Mouse (Mus musculus): ENCODE measurements around the gene Ciita. TPM values are rescaled to one million over a fixed set of nuclear protein-coding genes. Genes with fewer than 3 reads are reported as not detected.
A peak's percentile ranks its signal among the peaks of the same experiment; 100 is the strongest.

Gene Ciita
- polyA plus RNA-seq, 1 experiment from 2014 or later, result 0.12 TPM

DNA sequence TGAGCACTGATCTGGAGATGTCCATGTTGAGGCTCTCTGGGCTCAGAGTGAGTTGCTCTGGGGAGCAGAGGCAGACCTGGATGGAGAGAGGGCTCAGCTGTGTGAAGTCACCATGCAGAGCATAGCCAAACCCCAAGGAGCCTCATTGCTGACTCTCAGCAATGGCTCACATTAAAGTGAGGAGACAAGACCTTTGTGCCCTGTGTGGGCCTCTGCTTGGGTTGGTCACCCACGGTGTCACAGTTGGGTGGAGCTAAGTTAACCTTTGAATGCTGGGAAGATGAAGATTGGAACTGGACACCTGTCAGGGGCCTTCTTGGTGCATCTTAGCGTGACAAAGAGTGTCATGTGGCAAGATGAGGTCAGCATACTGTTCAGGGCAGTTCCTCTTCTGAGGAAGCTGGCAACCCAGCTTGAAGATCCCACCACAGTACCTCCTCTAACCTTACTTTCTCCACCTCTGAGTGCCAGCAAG, 16.0 kb downstream of the Ciita start:
- Histone ChIP-seq H3K27me3 (ENCODE audit: control insufficient read depth, insufficient read depth, low read length) (no peaks in the 10 kb centered on the region), H3K4me3 (ENCODE audit: low read depth, low read length) (no peak overlapping the region), H3K4me2 (ENCODE audit: low read depth) (no peak overlapping the region), H3K9ac (ENCODE audit: low read length) (no peak overlapping the region), H3K27ac (ENCODE audit: low read depth, low read length) (no peak overlapping the region), H3K4me1 (ENCODE audit: control insufficient read depth, insufficient read depth, low read length) (no peaks in the 10 kb centered on the region), H3K36me3 (ENCODE audit: control insufficient read depth, insufficient read depth, low read length) (no peaks in the 10 kb centered on the region), H3K9me3 (ENCODE audit: control insufficient read depth, low read length) (no peaks in the 10 kb centered on the region)
- no peak for ATAC-seq (ENCODE audit: insufficient read depth, low FRiP score, low TSS enrichment)
- no peak for DNase-seq (ENCODE audit: low spot score)
- 73% methylated on average over 2 of the region's 2 CpGs for WGBS

DNA sequence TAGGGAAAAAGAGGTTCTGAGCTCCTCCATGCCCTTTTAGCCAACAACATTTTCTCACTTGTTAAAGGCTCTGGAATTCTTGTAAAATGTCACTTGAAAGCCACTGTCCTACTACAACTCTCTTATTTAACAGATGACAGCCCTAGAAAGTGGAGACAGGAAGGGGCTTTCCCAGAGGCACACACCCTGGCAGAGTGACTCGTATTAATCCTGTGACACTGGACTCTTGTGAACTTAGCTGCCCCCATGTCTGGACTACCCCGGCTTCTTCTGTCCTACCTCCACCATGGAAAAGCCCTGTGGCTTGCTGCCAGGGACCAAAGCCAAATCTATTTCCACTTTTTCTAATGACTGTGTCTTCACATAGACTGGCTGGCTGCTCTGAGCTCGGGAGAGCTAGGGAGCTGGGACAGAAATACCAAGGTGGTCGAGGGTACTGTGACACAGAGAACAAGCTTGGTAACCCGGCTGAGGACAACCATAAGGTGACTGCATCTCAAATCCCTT, 18.3 kb downstream of the Ciita start:
- ATAC-seq (ENCODE audit: insufficient read depth, low FRiP score, low TSS enrichment), result no peak
- WGBS, result 77% methylated on average over 5 of the region's 5 CpGs
- H3K4me3 ChIP-seq (ENCODE audit: low read depth, low read length), result no peak overlapping the region
- H3K27me3 ChIP-seq (ENCODE audit: control insufficient read depth, insufficient read depth, low read length), result no peaks in the 10 kb centered on the region
- H3K9me3 ChIP-seq (ENCODE audit: control insufficient read depth, low read length), result no peaks in the 10 kb centered on the region
- DNase-seq (ENCODE audit: low spot score), result no peak
- H3K4me1 ChIP-seq (ENCODE audit: control insufficient read depth, insufficient read depth, low read length), result no peaks in the 10 kb centered on the region
- H3K27ac ChIP-seq (ENCODE audit: low read depth, low read length), result no peak overlapping the region
- no peaks in the 10 kb centered on the region for H3K36me3 ChIP-seq (ENCODE audit: control insufficient read depth, insufficient read depth, low read length)
- no peak overlapping the region for H3K9ac ChIP-seq (ENCODE audit: low read length)
- no peak overlapping the region for H3K4me2 ChIP-seq (ENCODE audit: low read depth)

DNA sequence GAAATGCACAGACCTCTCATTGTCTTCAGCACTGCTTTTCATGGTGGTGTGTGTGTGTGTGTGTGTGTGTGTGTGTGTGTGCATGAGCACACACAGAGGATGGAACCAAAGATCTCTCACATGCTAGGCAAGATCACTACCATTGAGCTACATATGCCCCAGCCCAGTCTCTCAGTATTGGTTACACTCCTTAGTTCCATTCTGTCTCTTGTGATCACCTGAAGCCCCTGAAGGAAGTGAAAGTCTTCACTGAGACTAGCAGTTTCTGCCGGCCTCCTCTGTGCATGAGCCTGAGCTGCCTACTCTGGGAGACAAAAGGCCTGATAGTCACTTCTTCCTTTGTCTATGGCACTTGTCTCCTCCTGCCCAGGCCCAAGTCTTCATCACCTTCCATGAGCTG, 19.3 kb downstream of the Ciita start:
- Histone ChIP-seq H3K9me3 (ENCODE audit: control insufficient read depth, low read length) (no peaks in the 10 kb centered on the region), H3K9ac (ENCODE audit: low read length) (no peak overlapping the region), H3K36me3 (ENCODE audit: control insufficient read depth, insufficient read depth, low read length) (no peaks in the 10 kb centered on the region), H3K4me3 (ENCODE audit: low read depth, low read length) (no peak overlapping the region), H3K27me3 (ENCODE audit: control insufficient read depth, insufficient read depth, low read length) (no peaks in the 10 kb centered on the region), H3K4me2 (ENCODE audit: low read depth) (no peak overlapping the region), H3K27ac (ENCODE audit: low read depth, low read length) (no peak overlapping the region), H3K4me1 (ENCODE audit: control insufficient read depth, insufficient read depth, low read length) (no peaks in the 10 kb centered on the region)
- no peak for ATAC-seq (ENCODE audit: insufficient read depth, low FRiP score, low TSS enrichment)
- DNase-seq (ENCODE audit: low spot score), result no peak
- 47% methylated on average over 1 of the region's 1 CpGs for WGBS

DNA sequence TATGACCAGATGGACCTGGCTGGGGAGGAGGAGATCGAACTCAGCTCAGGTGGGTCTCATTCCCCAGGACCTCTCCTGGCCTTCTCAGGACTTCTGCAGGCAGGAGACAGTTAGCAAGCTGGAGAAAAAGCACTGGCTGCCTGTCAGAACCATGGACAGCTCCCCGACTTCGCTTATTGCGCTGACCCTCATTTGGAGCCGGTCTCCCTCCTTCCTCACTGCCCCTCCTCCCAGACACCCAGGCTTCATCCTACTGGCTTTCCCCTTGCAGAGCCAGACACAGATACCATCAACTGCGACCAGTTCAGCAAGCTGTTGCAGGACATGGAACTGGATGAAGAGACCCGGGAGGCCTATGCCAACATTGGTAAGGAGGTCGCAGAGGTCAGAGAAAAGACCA, 22.0 kb downstream of the Ciita start:
- no peak overlapping the region for H3K9ac ChIP-seq (ENCODE audit: low read length)
- 13% methylated on average over 8 of the region's 8 CpGs for WGBS
- H3K27ac ChIP-seq (ENCODE audit: low read depth, low read length), result no peak overlapping the region
- no peak overlapping the region for H3K4me2 ChIP-seq (ENCODE audit: low read depth)
- no peaks in the 10 kb centered on the region for H3K9me3 ChIP-seq (ENCODE audit: control insufficient read depth, low read length)
- no peaks in the 10 kb centered on the region for H3K36me3 ChIP-seq (ENCODE audit: control insufficient read depth, insufficient read depth, low read length)
- no peak overlapping the region for H3K4me3 ChIP-seq (ENCODE audit: low read depth, low read length)
- ATAC-seq (ENCODE audit: insufficient read depth, low FRiP score, low TSS enrichment) (no peak), DNase-seq (ENCODE audit: low spot score) (peak; percentile 69)
- no peaks in the 10 kb centered on the region for H3K4me1 ChIP-seq (ENCODE audit: control insufficient read depth, insufficient read depth, low read length)
- no peaks in the 10 kb centered on the region for H3K27me3 ChIP-seq (ENCODE audit: control insufficient read depth, insufficient read depth, low read length)

DNA sequence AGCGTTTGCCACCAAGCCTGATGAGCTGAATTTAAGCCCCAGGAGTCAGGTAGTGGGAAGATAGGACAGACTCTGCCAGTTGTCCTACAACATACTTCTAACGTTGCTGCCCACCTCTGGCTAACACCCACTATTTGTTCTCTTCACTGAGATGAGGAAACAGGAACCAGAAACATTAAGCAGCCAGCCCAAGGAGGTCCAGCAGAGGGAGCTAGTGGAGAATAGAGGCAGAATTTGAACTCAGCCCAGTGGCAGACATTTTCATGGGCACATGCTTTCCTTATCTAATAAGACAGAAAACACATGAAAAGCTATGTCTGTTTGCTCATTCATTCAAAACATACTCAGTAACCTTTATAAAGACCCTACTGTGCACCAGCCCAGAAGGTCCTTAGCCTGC, 23.2 kb downstream of the Ciita start:
- no peaks in the 10 kb centered on the region for H3K36me3 ChIP-seq (ENCODE audit: control insufficient read depth, insufficient read depth, low read length)
- DNase-seq (ENCODE audit: low spot score) (no peak), ATAC-seq (ENCODE audit: insufficient read depth, low FRiP score, low TSS enrichment) (no peak)
- no peaks in the 10 kb centered on the region for H3K9me3 ChIP-seq (ENCODE audit: control insufficient read depth, low read length)
- no peak overlapping the region for H3K27ac ChIP-seq (ENCODE audit: low read depth, low read length)
- WGBS, result 65% methylated on average over 2 of the region's 2 CpGs
- no peak overlapping the region for H3K4me3 ChIP-seq (ENCODE audit: low read depth, low read length)
- H3K27me3 ChIP-seq (ENCODE audit: control insufficient read depth, insufficient read depth, low read length), result no peaks in the 10 kb centered on the region
- H3K4me2 ChIP-seq (ENCODE audit: low read depth), result no peak overlapping the region
- H3K9ac ChIP-seq (ENCODE audit: low read length), result no peak overlapping the region
- no peaks in the 10 kb centered on the region for H3K4me1 ChIP-seq (ENCODE audit: control insufficient read depth, insufficient read depth, low read length)

DNA sequence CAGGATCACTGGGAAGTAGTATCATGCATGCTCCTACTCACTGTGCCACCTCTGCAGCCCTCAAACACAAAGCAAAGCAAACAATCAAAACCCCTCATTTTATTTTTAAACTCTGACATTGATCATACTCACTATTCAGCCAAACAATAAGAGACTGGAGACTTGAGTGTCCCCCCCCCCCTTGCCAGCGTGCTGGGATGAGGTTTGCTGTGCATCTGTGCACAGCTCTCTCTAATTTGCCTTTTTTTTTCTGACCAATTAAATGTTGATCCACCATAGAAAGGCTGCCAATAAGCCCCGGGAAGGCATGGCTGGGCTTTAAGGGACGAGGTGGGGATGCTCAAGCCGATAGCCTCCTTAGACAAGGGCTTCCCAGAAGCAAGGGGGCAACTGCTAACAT, 27.6 kb downstream of the Ciita start:
- H3K4me3 ChIP-seq (ENCODE audit: low read depth, low read length), result no peak overlapping the region
- ATAC-seq (ENCODE audit: insufficient read depth, low FRiP score, low TSS enrichment), result no peak
- H3K27me3 ChIP-seq (ENCODE audit: control insufficient read depth, insufficient read depth, low read length), result no peaks in the 10 kb centered on the region
- no peak overlapping the region for H3K9ac ChIP-seq (ENCODE audit: low read length)
- 71% methylated on average over 4 of the region's 4 CpGs for WGBS
- H3K27ac ChIP-seq (ENCODE audit: low read depth, low read length), result no peak overlapping the region
- H3K9me3 ChIP-seq (ENCODE audit: control insufficient read depth, low read length), result no peaks in the 10 kb centered on the region
- no peak for DNase-seq (ENCODE audit: low spot score)
- H3K36me3 ChIP-seq (ENCODE audit: control insufficient read depth, insufficient read depth, low read length), result no peaks in the 10 kb centered on the region
- H3K4me1 ChIP-seq (ENCODE audit: control insufficient read depth, insufficient read depth, low read length), result no peaks in the 10 kb centered on the region
- no peak overlapping the region for H3K4me2 ChIP-seq (ENCODE audit: low read depth)

DNA sequence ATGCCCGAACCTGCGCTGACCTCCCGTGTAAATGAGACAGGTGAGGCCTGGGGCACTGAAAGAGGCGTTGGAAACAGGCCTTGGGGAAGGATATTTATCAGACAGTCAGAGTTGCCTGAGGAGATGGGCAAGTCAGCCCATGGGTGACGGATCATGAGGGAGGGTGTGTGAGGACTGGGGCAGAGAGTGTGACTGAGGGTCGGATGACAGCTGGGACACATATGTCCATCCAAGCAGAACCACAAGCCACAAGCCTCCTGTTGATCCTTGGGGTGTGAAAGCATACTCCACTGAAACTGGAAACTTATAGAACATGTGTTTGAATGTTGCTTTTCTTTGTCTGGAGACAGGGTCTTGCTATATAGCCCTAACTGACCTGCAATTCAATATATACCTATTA, 28.8 kb downstream of the Ciita start:
- Histone ChIP-seq H3K36me3 (ENCODE audit: control insufficient read depth, insufficient read depth, low read length) (no peaks in the 10 kb centered on the region), H3K9me3 (ENCODE audit: control insufficient read depth, low read length) (no peaks in the 10 kb centered on the region), H3K4me1 (ENCODE audit: control insufficient read depth, insufficient read depth, low read length) (no peaks in the 10 kb centered on the region), H3K4me3 (ENCODE audit: low read depth, low read length) (no peak overlapping the region), H3K27me3 (ENCODE audit: control insufficient read depth, insufficient read depth, low read length) (no peaks in the 10 kb centered on the region), H3K27ac (ENCODE audit: low read depth, low read length) (no peak overlapping the region), H3K9ac (ENCODE audit: low read length) (no peak overlapping the region), H3K4me2 (ENCODE audit: low read depth) (no peak overlapping the region)
- ATAC-seq (ENCODE audit: insufficient read depth, low FRiP score, low TSS enrichment), result no peak
- 72% methylated on average over 6 of the region's 6 CpGs for WGBS
- DNase-seq (ENCODE audit: low spot score), result no peak

DNA sequence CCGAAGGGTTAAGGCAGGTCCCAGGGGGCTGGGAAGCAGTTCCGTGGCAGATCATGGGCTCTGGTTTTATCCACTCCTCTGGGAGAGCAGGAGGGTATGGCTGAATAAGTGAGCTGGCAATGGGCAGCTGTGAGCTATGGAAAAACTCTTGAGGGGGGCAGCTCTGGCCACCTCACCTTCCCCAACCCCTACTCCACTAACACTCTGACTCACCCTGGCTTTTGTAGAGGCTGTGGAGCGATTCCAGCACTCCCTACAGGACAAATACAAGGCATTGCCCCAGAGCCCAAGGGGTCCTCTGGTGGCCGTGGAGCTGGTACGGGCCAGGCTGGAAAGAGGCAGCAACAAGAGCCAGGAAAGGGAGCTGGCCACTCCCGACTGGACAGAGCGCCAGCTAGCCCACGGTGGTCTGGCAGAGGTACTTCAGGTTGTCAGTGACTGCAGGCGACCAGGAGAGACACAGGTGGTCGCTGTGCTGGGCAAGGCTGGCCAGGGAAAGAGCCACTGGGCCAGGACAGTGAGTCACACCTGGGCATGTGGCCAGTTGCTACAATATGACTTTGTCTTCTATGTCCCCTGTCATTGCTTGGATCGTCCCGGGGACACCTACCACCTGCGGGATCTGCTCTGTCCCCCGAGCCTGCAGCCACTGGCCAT, 30.7 kb downstream of the Ciita start:
- Histone ChIP-seq H3K4me3 (ENCODE audit: low read depth, low read length) (no peak overlapping the region), H3K9me3 (ENCODE audit: control insufficient read depth, low read length) (no peaks in the 10 kb centered on the region), H3K27me3 (ENCODE audit: control insufficient read depth, insufficient read depth, low read length) (no peaks in the 10 kb centered on the region), H3K4me1 (ENCODE audit: control insufficient read depth, insufficient read depth, low read length) (no peaks in the 10 kb centered on the region), H3K4me2 (ENCODE audit: low read depth) (no peak overlapping the region), H3K36me3 (ENCODE audit: control insufficient read depth, insufficient read depth, low read length) (no peaks in the 10 kb centered on the region), H3K27ac (ENCODE audit: low read depth, low read length) (no peak overlapping the region), H3K9ac (ENCODE audit: low read length) (no peak overlapping the region)
- DNase-seq (ENCODE audit: low spot score), result no peak
- ATAC-seq (ENCODE audit: insufficient read depth, low FRiP score, low TSS enrichment), result no peak
- WGBS, result 59% methylated on average over 14 of the region's 14 CpGs

DNA sequence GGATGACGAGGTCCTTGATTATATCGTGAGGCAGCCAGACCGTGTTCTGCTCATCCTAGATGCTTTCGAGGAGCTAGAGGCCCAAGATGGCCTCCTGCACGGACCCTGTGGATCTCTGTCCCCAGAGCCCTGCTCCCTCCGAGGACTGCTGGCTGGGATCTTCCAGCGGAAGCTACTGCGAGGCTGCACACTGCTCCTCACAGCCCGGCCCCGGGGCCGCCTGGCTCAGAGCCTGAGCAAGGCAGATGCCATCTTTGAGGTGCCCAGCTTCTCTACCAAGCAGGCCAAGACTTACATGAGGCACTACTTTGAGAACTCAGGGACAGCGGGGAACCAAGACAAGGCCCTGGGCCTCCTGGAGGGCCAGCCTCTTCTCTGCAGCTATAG, 31.3 kb downstream of the Ciita start:
- ATAC-seq (ENCODE audit: insufficient read depth, low FRiP score, low TSS enrichment), result no peak
- WGBS, result 86% methylated on average over 12 of the region's 12 CpGs

More for the DNA sequence above, 31.3 kb downstream of the Ciita start:
- Histone ChIP-seq H3K9ac (ENCODE audit: low read length) (no peak overlapping the region), H3K4me1 (ENCODE audit: control insufficient read depth, insufficient read depth, low read length) (no peaks in the 10 kb centered on the region), H3K4me2 (ENCODE audit: low read depth) (no peak overlapping the region), H3K9me3 (ENCODE audit: control insufficient read depth, low read length) (no peaks in the 10 kb centered on the region), H3K4me3 (ENCODE audit: low read depth, low read length) (no peak overlapping the region), H3K27ac (ENCODE audit: low read depth, low read length) (no peak overlapping the region), H3K36me3 (ENCODE audit: control insufficient read depth, insufficient read depth, low read length) (no peaks in the 10 kb centered on the region), H3K27me3 (ENCODE audit: control insufficient read depth, insufficient read depth, low read length) (no peaks in the 10 kb centered on the region)
- no peak for DNase-seq (ENCODE audit: low spot score)

All from neural tube, embryonic 11.5 days (tissue).